In genomic region chr7:28460361-28460760, GRCm38 (mm10) we compare ENCODE assay signal across 12 mouse cellular contexts.
"Had no signal": no experiment of that assay in that cellular context is flagged by ENCODE, and none has a peak within 500 bp of the region (broad histone marks: within the 10 kb centered on the region; RNA-seq: fewer than 3 reads in every experiment).

No protein-coding gene starts in this region.

- DNase-seq: left cerebral cortex, postnatal 4 days; liver; liver, embryonic 13.5 days; liver, postnatal 0 days; lung, adult 18-20 months; lung, adult 2 months; lung, embryonic 14.5 days; lung, postnatal 10 days; lung, postnatal 14 days; lung, postnatal 36 days; lung, postnatal 4 days; midbrain, embryonic 14.5 days had no signal
